Mouse (Mus musculus): Measurements from ENCODE around the gene Olfr1201. TPM values are rescaled to one million over a fixed set of nuclear protein-coding genes. Genes with fewer than 3 reads are reported as not detected.

Olfr1201 gene
- polyA plus RNA-seq (2012; rRNA removed) (not detected in 2 replicates), polyA plus RNA-seq (2014; fragmentation: Nextera tagmentation; extraction: Ambion mirVana) (not detected in 2 replicates)

GRCm38 (mm10) chr2:88792736-88793135 is at the start of gene Olfr1201:
TSS of gene Olfr1201 (plus strand) at chr2:88793036.
- H3K4me2 ChIP-seq (replicated peaks; ENCODE audit: low read depth, low read length, severe bottlenecking): no peak within 1 kb of the TSS
- H3K4me3 ChIP-seq (replicated peaks; ENCODE audit: low read length): no peak within 1 kb of the TSS
- 88% methylated on average over 6 of the region's 6 CpGs for WGBS
- H3K27ac ChIP-seq (replicated peaks; ENCODE audit: low read depth, low read length): no peak within 1 kb of the TSS
- TF ChIP-seq POLR2A (IDR thresholded peaks at IDR 0.05; ENCODE audit: borderline replicate concordance, extremely low read depth, insufficient read depth, insufficient read length): no peak
- H3K36me3 ChIP-seq (ENCODE audit: control insufficient read depth, insufficient read depth, low read length): no peaks in the 10 kb centered on the region
- no peaks in the 10 kb centered on the region for H3K27me3 ChIP-seq (ENCODE audit: control insufficient read depth, insufficient read depth, low read length)
- H3K9me3 ChIP-seq (ENCODE audit: control insufficient read depth, low read length): no peaks in the 10 kb centered on the region
- DNase-seq (ENCODE audit: low spot score): no peak
- ATAC-seq (ENCODE audit: low FRiP score, low read depth): no peak
- no peak within 1 kb of the TSS for H3K9ac ChIP-seq (ENCODE audit: low read depth, low read length, severe bottlenecking)
- no peaks in the 10 kb centered on the region for H3K4me1 ChIP-seq (ENCODE audit: control insufficient read depth, insufficient read depth, low read length)

DNA sequence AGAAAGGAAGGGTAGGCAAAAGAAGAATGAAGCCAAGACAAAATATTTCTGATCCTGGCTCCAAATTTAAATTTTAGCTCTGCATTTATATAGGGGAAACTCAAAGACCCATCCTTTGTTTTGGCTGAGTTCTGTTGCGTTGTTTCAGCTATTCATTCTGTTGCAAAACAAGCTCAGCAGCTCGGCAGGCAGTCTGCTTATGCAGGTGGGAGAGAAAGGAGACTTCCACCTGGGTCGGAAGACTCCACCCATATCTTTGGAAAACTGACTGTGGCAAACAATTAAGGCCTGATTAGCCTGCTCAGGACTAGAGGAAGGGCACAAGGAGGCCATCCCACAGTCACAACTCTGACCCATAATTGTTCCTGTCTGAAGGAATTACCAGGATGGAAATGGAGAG is 49.5 kb upstream of the Olfr1201 start:
- WGBS: 84% methylated on average over 3 of the region's 3 CpGs
- ATAC-seq (ENCODE audit: low FRiP score, low read depth) (no peak), DNase-seq (ENCODE audit: low spot score) (no peak)
- no peaks in the 10 kb centered on the region for H3K9me3 ChIP-seq (ENCODE audit: control insufficient read depth, low read length)
- H3K9ac ChIP-seq (ENCODE audit: low read depth, low read length, severe bottlenecking): no peak overlapping the region
- no peaks in the 10 kb centered on the region for H3K36me3 ChIP-seq (ENCODE audit: control insufficient read depth, insufficient read depth, low read length)
- no peak overlapping the region for H3K27ac ChIP-seq (replicated peaks; ENCODE audit: low read depth, low read length)
- H3K4me1 ChIP-seq (ENCODE audit: control insufficient read depth, insufficient read depth, low read length): no peaks in the 10 kb centered on the region
- no peaks in the 10 kb centered on the region for H3K27me3 ChIP-seq (ENCODE audit: control insufficient read depth, insufficient read depth, low read length)
- TF ChIP-seq POLR2A (IDR thresholded peaks at IDR 0.05; ENCODE audit: borderline replicate concordance, extremely low read depth, insufficient read depth, insufficient read length): no peak
- H3K4me3 ChIP-seq (replicated peaks; ENCODE audit: low read length): no peak overlapping the region
- H3K4me2 ChIP-seq (replicated peaks; ENCODE audit: low read depth, low read length, severe bottlenecking): no peak overlapping the region

DNA sequence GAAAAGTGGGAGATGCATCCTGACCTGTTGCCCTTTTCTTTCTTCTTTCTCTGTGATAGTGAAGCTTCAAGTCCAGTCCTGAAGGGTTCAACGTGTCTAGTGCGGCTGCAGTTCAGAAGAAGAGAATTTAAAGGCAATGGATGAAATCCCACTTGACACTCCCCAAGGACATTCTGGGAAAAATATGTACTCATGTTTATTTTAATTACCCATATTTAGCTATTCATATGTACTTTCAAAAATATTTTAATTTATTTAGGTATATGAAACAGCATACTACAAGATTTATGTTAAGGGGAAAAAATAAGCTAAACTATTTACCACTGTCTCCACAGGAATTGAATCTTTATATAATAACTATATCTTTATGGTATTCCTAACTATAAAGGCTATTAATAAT is 41.6 kb upstream of the Olfr1201 start, which contains the start of gene Olfr1198:
Gene Olfr1198, minus strand, starts transcription at position 101 of the 400 bp plus-strand sequence.
- H3K9ac ChIP-seq (ENCODE audit: low read depth, low read length, severe bottlenecking): no peak within 1 kb of the TSS
- no peaks in the 10 kb centered on the region for H3K4me1 ChIP-seq (ENCODE audit: control insufficient read depth, insufficient read depth, low read length)
- H3K4me3 ChIP-seq (replicated peaks; ENCODE audit: low read length): no peak within 1 kb of the TSS
- DNase-seq (ENCODE audit: low spot score) (no peak), ATAC-seq (ENCODE audit: low FRiP score, low read depth) (no peak)
- no peaks in the 10 kb centered on the region for H3K36me3 ChIP-seq (ENCODE audit: control insufficient read depth, insufficient read depth, low read length)
- H3K27me3 ChIP-seq (ENCODE audit: control insufficient read depth, insufficient read depth, low read length): no peaks in the 10 kb centered on the region
- H3K27ac ChIP-seq (replicated peaks; ENCODE audit: low read depth, low read length): no peak within 1 kb of the TSS
- H3K9me3 ChIP-seq (ENCODE audit: control insufficient read depth, low read length): no peaks in the 10 kb centered on the region
- no peak for TF ChIP-seq POLR2A (IDR thresholded peaks at IDR 0.05; ENCODE audit: borderline replicate concordance, extremely low read depth, insufficient read depth, insufficient read length)
- 93% methylated on average over 2 of the region's 2 CpGs for WGBS
- H3K4me2 ChIP-seq (replicated peaks; ENCODE audit: low read depth, low read length, severe bottlenecking): no peak within 1 kb of the TSS

DNA sequence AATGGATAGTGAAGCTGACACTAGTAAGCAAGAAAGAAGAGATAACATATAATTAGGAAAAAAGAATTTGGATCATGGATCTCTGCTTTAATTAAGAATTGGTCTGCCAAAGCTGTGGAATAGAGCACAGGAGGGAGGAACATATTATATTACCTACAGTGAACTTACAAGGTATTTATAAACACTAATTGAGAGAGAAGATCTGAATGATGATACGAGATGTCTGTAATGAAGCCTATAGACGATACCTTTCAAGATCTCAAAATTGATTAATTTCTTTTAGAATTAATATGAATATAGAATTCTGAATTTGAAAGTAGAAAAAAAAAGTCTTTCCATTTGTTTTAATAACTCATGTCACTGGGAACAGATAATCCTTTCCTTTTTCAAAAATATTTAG is 32.5 kb upstream of the Olfr1201 start, which contains the start of gene Olfr1199:
Gene Olfr1199, minus strand, starts transcription at position 101 of the 400 bp plus-strand sequence.
- no peaks in the 10 kb centered on the region for H3K9me3 ChIP-seq (ENCODE audit: control insufficient read depth, low read length)
- TF ChIP-seq POLR2A (IDR thresholded peaks at IDR 0.05; ENCODE audit: borderline replicate concordance, extremely low read depth, insufficient read depth, insufficient read length): no peak
- no peak within 1 kb of the TSS for H3K4me2 ChIP-seq (replicated peaks; ENCODE audit: low read depth, low read length, severe bottlenecking)
- no peak within 1 kb of the TSS for H3K27ac ChIP-seq (replicated peaks; ENCODE audit: low read depth, low read length)
- H3K9ac ChIP-seq (ENCODE audit: low read depth, low read length, severe bottlenecking): no peak within 1 kb of the TSS
- H3K36me3 ChIP-seq (ENCODE audit: control insufficient read depth, insufficient read depth, low read length): no peaks in the 10 kb centered on the region
- 95% methylated on average over 2 of the region's 2 CpGs for WGBS
- no peaks in the 10 kb centered on the region for H3K4me1 ChIP-seq (ENCODE audit: control insufficient read depth, insufficient read depth, low read length)
- no peak within 1 kb of the TSS for H3K4me3 ChIP-seq (replicated peaks; ENCODE audit: low read length)
- H3K27me3 ChIP-seq (ENCODE audit: control insufficient read depth, insufficient read depth, low read length): no peaks in the 10 kb centered on the region
- no peak for DNase-seq (ENCODE audit: low spot score)
- ATAC-seq (ENCODE audit: low FRiP score, low read depth): no peak

- ATAC-seq (ENCODE audit: low FRiP score, low read depth): no peak
- 81% methylated on average over 2 of the region's 2 CpGs for WGBS
- Histone ChIP-seq H3K4me3 (replicated peaks; ENCODE audit: low read length) (no peak within 1 kb of the TSS), H3K36me3 (ENCODE audit: control insufficient read depth, insufficient read depth, low read length) (no peaks in the 10 kb centered on the region), H3K27ac (replicated peaks; ENCODE audit: low read depth, low read length) (no peak within 1 kb of the TSS), H3K9ac (ENCODE audit: low read depth, low read length, severe bottlenecking) (no peak within 1 kb of the TSS), H3K4me1 (ENCODE audit: control insufficient read depth, insufficient read depth, low read length) (no peaks in the 10 kb centered on the region), H3K27me3 (ENCODE audit: control insufficient read depth, insufficient read depth, low read length) (no peaks in the 10 kb centered on the region), H3K9me3 (ENCODE audit: control insufficient read depth, low read length) (no peaks in the 10 kb centered on the region), H3K4me2 (replicated peaks; ENCODE audit: low read depth, low read length, severe bottlenecking) (no peak within 1 kb of the TSS)
- DNase-seq (ENCODE audit: low spot score): no peak
- no peak for TF ChIP-seq POLR2A (IDR thresholded peaks at IDR 0.05; ENCODE audit: borderline replicate concordance, extremely low read depth, insufficient read depth, insufficient read length)
Observed at GRCm38 (mm10) chr2:88770388-88770787, 22.4 kb upstream of the Olfr1201 start, which contains the start of gene Olfr1200. TSS of gene Olfr1200 (minus strand) at chr2:88770488.

Measured in limb, embryonic 14.5 days (tissue).